Mouse (Mus musculus) left cerebral cortex, adult 2 months (tissue): ENCODE measurements around the gene Ldlrad1. TPM values are rescaled to one million over a fixed set of nuclear protein-coding genes. Genes with fewer than 3 reads are reported as not detected.

Experiments used
- DNase-seq, 2 experiments: peaks; one replicate each; pipeline ENCODE4 v3.0.0; 2021 to 2022; ENCODE audit warnings: low spot score in 2 of 2, mixed read lengths in 1 of 2; ENCODE audit errors: extremely low spot score in 1 of 2
- H3K27ac ChIP-seq: fragments of 200-600 bp; 2 replicates; pipeline ENCODE4 v1.8.1; 2022
- H3K4me3 ChIP-seq: fragments of 200-600 bp; 2 replicates; pipeline ENCODE4 v1.8.1; 2022
- CTCF ChIP-seq: fragments of 200-600 bp; IDR thresholded peaks from 2 replicates; pipeline ENCODE4 v1.8.1; 2022; ENCODE audit warnings: antibody characterized with exemption, mild to moderate bottlenecking, moderate library complexity
- intact Hi-C: fragments of 180-260 bp; cut with DNase I; formaldehyde crosslinking; loops from one replicate; pipeline ENCODE4 v1.15.1; 2025
- total RNA-seq, 2 experiments: library from RNA; stranded (reverse); gene quantifications; 2 replicates each; pipeline ENCODE4 v1.2.3; 2021

The Ldlrad1 gene
- total RNA-seq, 2 experiments from 2014 or later = not detected

DNA sequence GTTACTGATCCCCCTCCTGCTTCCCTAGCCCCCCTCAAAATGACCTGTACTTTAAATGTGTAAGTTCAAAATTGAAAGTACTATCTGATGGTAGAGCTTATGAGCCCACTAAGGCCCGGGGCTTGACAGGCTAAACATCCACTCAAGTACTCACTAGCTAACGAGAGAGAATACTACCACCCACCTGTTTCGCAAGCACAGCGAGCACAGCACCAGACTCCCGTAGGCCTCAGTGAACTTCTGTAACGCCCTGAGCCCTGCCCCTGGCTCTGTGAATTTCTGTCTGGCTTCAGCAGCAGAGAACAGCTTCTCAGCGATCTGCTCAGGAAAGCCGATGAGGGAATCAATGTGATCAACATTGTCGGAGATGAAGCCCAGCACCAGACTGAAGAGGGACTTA, 38.1 kb downstream of the Ldlrad1 start:
- TF ChIP-seq CTCF = no peak
- intact Hi-C loops = no loop called here

DNA sequence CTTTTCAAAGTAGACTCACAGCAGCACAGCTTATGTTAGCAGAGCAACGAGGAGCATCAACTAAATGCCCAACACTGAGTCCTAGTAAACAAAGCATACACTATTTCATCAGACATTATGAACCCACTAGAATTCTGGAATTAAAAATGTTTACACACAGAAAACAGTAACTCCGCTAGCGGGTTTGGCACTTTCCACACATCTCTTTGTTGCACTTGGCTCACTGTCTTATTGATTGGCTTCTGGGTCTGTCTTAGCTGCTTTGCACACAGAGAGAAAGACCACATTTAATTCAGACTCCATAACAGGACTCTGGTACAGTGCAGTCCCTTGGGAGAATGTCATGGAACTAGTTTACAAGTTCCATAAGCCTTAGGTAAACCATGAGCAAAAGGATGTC, 39.1 kb downstream of the Ldlrad1 start:
- Histone ChIP-seq H3K4me3 (no peak overlapping the region), H3K27ac (no peak overlapping the region)
- TF ChIP-seq CTCF = no peak
- no peak for DNase-seq
- intact Hi-C loops = no loop called here

More for the DNA sequence above, 38.1 kb downstream of the Ldlrad1 start:
- DNase-seq = no peak
- H3K27ac ChIP-seq = no peak overlapping the region
- H3K4me3 ChIP-seq = no peak overlapping the region

DNA sequence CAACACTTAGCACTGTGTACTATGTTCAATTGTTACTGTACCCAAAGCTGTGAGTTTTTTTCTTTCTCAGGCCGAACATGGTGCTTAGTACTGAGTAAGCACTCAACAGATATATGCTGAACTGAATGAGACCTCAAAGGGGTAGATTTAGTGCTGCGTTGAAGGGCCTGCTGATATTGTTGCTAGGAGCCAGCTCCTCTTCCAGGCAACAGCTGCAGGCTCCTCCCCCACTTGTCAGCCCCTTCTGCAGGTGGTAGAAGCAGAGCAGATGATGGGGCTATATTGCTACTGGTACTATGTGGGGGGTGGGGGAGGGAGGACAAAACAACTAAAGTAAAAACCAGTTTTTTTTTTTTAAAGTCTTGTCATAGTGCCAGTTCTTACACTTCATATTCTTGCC, 40.5 kb downstream of the Ldlrad1 start:
- intact Hi-C loops = no loop called here
- peak in 1 of 2 experiments; percentile 23 for DNase-seq
- Histone ChIP-seq H3K4me3 (no peak overlapping the region), H3K27ac (no peak overlapping the region)
- TF ChIP-seq CTCF = no peak

DNA sequence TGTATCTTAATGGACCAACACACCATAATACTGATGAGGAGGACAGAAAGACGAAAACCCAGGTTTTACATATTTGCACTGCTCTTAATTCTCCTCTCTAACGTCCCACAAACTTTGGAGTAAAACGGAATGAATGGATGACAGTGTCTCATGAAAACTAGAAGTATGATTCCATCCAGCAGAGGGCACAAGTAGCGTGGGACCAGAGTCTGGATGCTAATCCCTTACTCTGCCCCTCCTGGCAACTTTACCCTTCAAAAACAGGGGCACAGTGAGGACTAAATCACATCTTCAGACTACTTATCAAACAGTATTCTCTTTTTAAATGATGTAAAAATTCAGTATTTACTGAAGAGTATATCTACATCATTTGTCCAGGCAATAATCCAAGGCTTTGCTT, 41.5 kb downstream of the Ldlrad1 start:
- DNase-seq = peak in 1 of 2 experiments; percentile 26
- TF ChIP-seq CTCF = peak; percentile 71
- no peak overlapping the region for H3K4me3 ChIP-seq
- intact Hi-C loops = loop anchor here (1.0 to 5.0 kb wide), 3 partner anchors 68 to 402 kb away; no protein-coding TSS in a partner anchor
- no peak overlapping the region for H3K27ac ChIP-seq

DNA sequence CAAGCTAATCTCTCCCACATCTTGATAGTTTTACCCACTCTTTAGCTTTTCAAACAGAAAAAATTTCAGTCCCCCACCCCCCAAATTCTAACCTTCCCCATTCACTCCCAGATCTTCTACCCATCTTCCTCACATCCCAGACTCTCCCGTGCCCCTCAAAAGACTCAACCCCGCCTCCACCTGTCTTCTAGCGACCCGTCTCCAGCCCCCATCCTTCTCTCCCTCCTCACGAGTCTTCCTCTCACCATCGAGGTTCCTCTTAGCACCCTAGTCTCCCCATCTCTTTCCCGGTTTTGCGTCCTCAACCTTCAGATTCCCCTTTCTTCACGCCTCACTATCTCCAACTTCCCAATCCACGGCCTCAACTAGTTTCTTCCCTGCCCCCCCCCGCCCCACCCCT, 43.5 kb downstream of the Ldlrad1 start:
- DNase-seq = no peak
- intact Hi-C loops = loop anchor here (5.0 kb wide), 2 partner anchors 70 to 400 kb away; no protein-coding TSS in a partner anchor
- Histone ChIP-seq H3K4me3 (peak overlapping the region; percentile 78), H3K27ac (peak overlapping the region; percentile 79; the same call in 1 of the 2 replicates)
- TF ChIP-seq CTCF = no peak

DNA sequence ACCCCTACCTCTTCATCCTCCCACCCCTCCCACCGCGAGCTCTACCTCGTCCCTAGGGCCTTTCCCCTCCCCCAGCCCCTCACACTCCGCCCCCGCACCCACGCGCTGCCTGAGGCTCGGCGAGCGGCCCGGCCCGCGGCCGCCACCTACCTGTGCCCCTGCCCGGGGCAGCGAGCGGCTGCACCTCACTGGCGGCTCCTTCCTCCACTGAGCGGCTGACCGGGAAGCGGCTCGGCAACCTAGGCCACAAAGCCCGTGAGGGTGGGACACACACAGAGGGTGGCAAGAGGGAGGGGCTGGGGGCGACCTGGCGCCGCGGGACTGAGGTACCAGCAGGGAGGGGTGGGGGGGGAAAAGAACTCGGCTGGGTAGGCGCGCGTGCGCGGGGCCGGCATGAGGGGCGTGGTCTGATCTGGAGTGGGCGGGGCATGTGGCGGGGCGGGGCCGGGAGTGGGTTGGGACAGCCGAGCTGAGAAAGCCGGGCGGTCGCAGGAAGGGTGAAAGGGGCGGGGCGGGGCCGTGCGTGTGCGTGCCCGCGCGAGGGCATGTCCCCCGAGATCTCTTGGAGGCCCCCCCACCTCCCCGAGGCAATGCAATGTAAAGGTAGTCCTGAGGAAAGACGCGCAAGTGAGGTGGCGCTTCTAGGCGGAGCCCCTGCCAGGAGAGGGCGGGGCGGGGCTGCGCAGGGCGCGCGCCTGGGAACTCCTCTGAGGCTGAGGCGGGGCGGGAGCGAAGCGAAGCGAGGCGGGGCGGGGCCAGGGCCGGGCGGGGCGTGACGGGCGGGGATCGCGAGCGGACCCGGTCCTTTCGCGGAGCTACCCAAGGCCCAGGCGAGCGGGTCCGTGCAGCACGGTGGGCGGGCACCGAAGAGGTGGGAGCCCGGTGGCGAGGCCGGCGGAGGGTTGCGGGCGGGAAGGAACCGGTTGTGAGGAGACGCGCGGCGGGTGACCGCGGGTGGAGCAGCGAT, 44.4 kb downstream of the Ldlrad1 start, which contains the start of the genes Lrrc42 and Hspb11:
Lrrc42 (minus strand) TSS at position 408 of the 967 bp plus-strand sequence.
Hspb11 (plus strand) TSS at position 469 of the 967 bp plus-strand sequence.
- intact Hi-C loops = loop anchor here (1.0 to 5.0 kb wide), 3 partner anchors 61 to 399 kb away; partner anchors contain the start of gene Yipf1
- DNase-seq = peak; percentile 91
- Histone ChIP-seq H3K27ac (peak within 1 kb of the TSS; percentile 91), H3K4me3 (peak within 1 kb of the TSS; percentile 78)
- no peak; the same call in 1 of the 2 replicates for TF ChIP-seq CTCF

DNA sequence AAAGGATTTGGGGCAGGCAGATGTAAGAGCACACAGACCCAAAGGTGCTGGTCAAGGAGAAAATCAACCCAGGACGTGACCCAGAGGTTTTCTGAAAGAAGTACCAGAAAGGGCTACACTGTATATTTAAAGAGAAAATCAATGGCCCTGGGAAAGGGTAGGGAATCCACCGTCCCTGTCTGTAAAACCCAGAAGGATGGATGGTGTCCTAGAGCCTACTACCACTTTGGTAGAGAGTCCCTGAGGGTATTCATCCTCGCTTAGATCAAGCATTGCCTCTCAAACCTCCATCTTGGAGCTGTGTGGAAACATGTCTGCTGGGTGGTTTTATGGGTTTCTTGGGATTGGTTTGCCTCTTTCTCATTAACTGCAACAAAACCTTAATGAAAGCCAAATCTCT, 45.4 kb downstream of the Ldlrad1 start:
- TF ChIP-seq CTCF = no peak
- intact Hi-C loops = loop anchor here (5.0 kb wide), 2 partner anchors 72 to 398 kb away; no protein-coding TSS in a partner anchor
- DNase-seq = no peak
- Histone ChIP-seq H3K4me3 (peak overlapping the region; percentile 78), H3K27ac (peak overlapping the region; percentile 91)

DNA sequence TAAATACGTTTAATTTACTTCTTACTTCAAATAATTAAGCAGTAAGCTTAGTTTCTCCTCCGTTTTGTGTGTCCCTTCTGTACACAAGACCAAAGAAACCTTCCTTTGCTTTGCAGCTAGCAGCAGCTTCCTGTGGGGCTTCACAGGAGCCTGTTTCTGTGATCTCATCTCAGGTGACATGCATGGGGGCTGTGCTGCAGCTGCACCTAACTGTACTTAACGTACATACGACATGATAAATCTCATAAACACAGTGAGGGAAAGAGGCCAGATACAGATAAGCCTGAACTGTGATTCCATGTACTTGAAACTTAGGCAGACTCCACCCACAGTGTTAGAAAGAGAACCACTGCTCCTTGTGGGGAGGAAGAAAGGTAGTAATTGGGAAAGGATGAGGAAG, 51.0 kb downstream of the Ldlrad1 start:
- intact Hi-C loops = no loop called here
- no peak overlapping the region for H3K4me3 ChIP-seq
- TF ChIP-seq CTCF = no peak
- no peak for DNase-seq
- H3K27ac ChIP-seq = no peak overlapping the region

Other genes with a start within 250 kb of the Ldlrad1 start
- gene Mrpl37, start 142.3 kb upstream of the Ldlrad1 start, total RNA-seq = 10 to 100 TPM; 56.3 to 64.9 TPM
- 1 to 10 TPM; 7.4 to 8.8 TPM for gene Cyb5rl, start 142.2 kb upstream of the Ldlrad1 start, total RNA-seq
- not detected for gene Cdcp2, start 112.3 kb upstream of the Ldlrad1 start, total RNA-seq
- gene Tmem59, start 30.8 kb upstream of the Ldlrad1 start, total RNA-seq = 100 to 1,000 TPM; 217 to 233 TPM
- 10 to 100 TPM; 13.9 to 16.1 TPM for gene Tceanc2, start 30.1 kb upstream of the Ldlrad1 start, total RNA-seq
- 10 to 100 TPM; 29.8 to 33.4 TPM for gene Lrrc42, start 44.4 kb downstream of the Ldlrad1 start, total RNA-seq
- gene Hspb11, start 44.4 kb downstream of the Ldlrad1 start, total RNA-seq = 10 to 100 TPM; 13.9 to 17.7 TPM
- not detected for gene Dio1, start 98.0 kb downstream of the Ldlrad1 start, total RNA-seq
- 10 to 100 TPM; 40.3 to 44.4 TPM for gene Yipf1, start 105.2 kb downstream of the Ldlrad1 start, total RNA-seq
- 1 to 10 TPM; 9.6 to 10.0 TPM for gene Ndc1, start 158.6 kb downstream of the Ldlrad1 start, total RNA-seq
- gene Glis1, start 225.4 kb downstream of the Ldlrad1 start, total RNA-seq = 1 to 10 TPM; 1.5 to 2.9 TPM